Mouse (Mus musculus) adrenal gland, postnatal 10 days (tissue): ENCODE data around the gene Orc4. TPM values are rescaled to one million over a fixed set of nuclear protein-coding genes. Genes with fewer than 3 reads are reported as not detected.
"Not testable (repeated sequence)": the region's sequence is repeated elsewhere in the genome, so short reads cannot be mapped to it uniquely, and the experiment has no call there.

ENCODE experiments used
- DNase-seq: peaks from one replicate; pipeline ENCODE4 v3.0.0; 2021; ENCODE audit warnings: mixed read lengths
- long read RNA-seq, 2 experiments: library from polyadenylated mRNA; stranded (forward); transcript quantifications; one replicate each; pipeline ENCODE4 v2.0.0; 2021
- total RNA-seq, 2 experiments: library from RNA; stranded (reverse); gene quantifications; 2 replicates each; pipeline ENCODE4 v1.2.3; 2021

The Orc4 gene
- 10 to 100 TPM; 42.1 to 58.5 TPM for total RNA-seq
- long read RNA-seq, experiment 1, full-length matches to known transcripts = 26 of 45 reads
- long read RNA-seq, experiment 1, partial matches to known transcripts = 5 of 45 reads
- long read RNA-seq, experiment 1, other reads (novel, unspliced or antisense) = 14 of 45 reads
- long read RNA-seq, experiment 2, full-length matches to known transcripts = 19 of 29 reads
- long read RNA-seq, experiment 2, partial matches to known transcripts = 1 of 29 reads
- long read RNA-seq, experiment 2, other reads (novel, unspliced or antisense) = 9 of 29 reads

DNA sequence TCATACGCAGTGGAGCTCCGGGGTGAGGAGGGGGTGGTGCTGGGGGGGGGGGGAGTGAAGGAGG is at the start of gene Orc4:
TSS of gene Orc4 (minus strand) at position 26 of the 64 bp plus-strand sequence.
- DNase-seq = no peak

DNA sequence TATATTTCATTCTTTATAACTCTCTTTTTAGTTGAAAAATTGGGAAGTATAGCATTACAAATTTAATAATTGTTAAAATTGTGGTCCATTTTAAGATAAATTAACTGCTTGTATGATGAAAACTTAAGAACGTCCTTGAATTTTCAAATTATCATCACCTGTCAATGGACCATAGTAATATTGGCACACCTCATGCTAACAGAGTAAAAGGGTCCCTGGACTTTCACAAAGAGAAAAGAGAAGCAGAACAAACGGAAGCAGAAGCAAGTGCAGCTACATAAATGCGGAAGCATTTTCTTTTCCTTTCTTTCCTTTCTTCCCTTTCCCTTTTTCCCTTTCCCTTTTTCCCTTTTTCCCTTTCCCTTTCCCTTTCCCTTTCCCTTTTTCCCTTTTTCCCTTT is 40.2 kb upstream of the Orc4 start:
- no peak for DNase-seq

DNA sequence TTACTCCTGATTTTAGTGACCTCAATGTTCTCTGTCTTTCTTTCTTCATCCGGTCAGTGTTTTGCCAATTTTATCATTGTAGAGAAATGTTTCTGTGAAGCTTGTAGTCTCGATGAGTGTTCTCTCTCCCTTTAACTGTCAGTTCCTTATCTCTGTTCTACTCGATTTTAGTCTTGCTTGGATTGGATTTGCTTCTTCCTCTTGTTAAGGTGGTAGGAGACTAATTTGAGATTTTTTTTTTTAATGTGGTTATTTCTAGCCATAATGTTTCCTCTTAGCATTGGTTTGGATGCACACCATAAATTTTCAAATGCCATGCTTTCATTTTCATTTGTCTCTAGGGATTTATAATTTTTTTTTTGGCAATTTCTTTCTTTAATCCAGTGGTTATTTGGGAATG is 28.8 kb upstream of the Orc4 start:
- DNase-seq = no peak

DNA sequence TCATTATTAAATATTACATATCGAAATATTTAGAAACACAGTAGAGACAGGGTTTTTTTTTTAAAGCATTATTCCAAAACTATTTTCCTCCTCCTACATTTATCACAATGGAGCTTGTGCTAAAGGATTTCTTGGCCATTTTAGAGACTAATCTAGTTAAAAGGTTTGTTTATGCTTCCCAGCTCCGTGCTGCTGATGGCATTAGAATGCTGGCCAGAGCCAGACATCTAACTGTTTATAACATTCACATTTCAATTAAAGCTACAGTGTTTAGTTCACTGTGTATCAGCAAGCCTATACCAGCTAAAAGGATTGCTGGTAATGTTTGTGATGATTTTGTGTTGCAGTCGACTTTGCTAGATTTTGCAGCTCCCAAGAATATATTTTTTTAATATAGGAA is 6.5 kb upstream of the Orc4 start:
- DNase-seq = no peak

DNA sequence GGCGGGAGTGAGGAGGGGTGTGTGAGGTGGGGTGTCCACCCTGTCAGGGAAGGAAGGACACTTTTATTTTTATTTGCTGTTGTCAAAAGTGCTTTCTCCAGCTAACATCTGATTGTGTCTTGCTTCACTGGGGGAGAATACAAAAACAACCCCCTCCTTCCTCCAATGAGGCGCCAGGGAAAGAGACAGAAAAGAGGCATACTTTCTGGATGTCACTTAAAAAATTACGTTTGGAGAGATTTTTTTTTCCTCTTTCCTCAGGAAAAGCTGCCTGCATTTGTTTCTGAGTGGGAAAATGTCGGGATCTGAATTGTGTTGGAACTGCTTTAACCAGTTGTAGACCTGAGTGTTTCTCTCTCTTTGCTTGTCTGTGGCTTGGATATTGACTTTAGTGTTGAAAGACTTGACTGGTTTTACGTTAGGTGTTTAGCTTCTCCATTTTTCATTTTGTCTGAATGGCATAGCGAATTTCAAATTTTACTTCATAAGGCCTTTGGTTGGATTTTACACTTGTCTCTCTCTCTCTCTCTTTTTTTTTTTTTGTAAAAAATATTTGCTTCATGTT is 321 bp upstream of the Orc4 start:
- peak; percentile 27 for DNase-seq

DNA sequence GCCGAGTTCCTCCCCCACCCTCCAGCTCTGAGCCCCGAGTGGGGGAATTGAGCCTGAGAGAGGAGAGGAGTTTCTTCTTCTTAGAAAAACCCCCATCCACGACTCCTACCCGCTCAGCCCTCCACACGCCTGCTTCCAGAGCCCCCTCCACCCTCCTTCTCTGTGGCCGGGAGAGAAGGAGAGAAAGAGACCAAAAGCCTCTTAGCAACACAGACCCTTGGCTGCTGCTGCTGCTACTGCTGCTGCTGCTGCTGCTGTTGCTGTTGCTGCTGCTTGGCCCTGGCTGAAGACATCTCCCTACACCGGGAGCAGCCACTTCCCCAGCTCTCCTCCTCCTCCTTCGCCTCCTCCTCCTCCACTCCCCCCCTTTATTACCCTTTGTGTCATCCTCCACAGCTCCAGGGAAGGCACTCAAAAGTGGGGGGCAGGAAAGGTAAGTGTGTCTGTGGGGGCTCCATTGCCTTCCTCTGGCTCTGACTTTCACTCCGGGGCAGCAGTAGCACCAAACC is 280 bp downstream of the Orc4 start:
- peak; percentile 55 for DNase-seq

DNA sequence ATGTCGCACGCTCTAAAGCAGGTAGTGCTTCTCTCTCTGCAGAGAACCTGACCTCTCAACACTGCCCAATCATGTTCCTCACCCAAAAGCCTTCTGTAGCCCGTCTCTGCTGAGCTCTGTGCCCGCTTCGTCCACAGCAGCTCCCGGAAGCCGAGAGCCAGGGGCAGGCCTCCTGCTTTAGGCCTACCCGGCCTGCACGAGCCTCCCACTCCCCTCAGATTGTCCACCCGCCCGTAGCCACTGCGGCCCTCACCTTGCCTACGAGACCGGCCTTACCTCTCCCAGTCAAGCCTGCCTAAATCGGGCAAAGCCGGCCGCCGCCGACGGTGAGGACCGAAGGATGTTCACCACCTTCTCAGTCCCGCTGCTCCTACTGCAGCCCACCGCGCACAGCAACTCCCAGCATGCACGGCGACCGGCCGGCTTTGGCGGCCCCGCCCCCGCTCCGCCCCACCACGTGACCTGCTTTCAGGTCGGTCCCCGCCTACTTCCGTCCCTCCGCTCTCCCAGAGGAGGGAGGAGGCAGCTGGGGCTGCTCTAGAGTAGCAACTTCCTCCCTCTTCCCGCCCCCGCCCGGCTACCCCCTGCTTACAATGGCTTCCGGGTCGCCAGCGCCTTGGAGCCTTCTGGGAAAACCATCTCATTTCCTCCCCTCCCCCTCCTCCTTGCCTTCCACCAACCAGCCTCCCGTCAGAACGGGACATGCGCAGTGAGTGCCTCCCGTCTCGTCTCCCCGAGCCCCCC is 1.1 kb downstream of the Orc4 start, which contains the start of gene Mbd5:
TSS of gene Mbd5 (plus strand) at position 668 of the 744 bp plus-strand sequence.
- peak; percentile 100 for DNase-seq

DNA sequence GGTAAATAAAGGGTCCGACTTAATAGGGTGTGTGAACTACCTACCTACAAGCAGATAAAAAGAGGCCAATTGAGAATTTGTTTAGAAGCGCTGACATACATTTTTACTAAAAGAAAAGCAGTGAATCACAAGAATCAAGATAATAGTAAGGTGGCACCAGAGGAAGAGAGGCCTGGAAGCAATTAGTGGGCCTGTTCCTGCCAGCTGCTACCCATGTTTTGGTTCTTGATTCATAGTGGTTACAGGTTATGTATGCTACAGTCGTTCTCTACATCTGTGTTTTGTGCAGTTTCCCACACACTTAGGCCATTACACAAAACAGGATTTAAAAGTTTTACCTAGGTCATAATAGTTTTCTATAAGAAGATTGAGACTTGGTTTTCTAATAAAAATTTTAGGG is 2.3 kb downstream of the Orc4 start:
- no peak for DNase-seq

DNA sequence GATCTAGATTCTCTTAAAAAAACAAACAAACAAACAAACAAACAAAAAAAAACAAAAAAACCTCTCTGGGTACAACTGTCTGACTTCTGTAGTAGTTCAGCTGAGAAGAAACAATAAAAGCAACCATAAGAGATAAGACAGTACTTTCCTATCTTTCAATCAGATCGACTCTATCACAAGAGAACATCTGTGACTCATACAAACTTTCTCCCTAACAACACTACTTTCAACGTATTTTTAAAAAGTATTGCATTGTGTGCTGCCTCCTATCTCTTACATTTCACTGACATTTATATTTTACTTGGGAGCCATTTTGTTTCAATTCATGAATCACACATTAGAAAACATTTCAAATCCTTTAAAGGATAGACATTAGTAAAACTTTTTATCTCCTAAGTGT is 15.0 kb downstream of the Orc4 start:
- no peak for DNase-seq

DNA sequence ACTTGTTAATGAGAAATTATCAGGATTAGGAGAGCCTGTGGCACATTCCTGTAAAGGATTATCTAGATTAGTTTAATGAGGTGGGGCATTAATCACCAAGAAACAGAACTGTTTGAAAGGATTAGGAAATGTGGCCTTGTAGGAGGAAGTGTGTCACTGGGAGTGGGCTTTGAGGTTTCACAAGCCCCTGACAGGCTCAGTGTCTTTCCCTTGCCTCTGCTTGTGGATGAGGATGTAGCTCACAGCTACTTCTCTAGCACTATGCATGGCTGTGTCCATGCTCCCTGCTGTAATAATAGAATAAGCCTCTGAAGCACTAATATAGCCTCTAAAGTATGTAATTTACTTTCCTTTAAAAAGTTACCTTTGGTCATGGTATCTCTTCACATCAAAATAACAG is 34.2 kb downstream of the Orc4 start:
- DNase-seq = no peak

DNA sequence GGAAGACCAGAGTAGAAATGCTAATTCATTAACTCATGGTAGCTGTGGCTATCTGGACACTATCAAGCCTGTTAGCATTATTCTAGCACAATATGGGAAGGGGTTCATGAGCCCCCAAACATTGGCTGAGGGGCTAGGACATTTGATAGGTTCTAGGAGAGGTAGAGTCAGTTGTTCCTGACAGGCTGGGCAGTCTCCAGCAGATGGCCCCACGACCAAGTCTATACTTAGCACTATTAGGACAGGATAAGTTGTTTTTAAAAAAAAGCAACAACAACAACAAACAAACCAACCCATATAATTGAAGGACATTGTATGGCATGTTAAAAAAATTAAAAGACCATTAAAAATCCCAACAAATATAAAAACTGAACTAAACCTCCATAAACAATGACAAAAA is 35.9 kb downstream of the Orc4 start:
- DNase-seq = no peak

DNA sequence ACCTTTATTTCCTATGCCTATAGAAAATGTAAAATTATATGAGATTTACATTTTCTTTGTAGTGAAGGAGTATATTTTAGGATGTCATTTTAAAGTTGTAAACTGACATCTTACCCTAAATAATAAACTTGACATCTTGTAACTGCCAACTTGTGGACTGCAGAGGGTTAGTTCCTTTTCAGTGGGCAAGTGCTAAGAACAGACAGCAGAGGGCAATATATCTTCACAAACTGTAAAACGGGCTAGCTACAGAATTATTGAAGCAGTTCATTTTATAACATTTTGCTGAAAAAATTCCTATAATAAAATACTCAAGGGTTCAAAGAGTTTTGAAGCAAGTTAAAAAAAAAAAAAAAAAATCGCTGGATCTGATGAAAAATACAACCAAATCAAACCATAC is 41.2 kb downstream of the Orc4 start:
- no peak for DNase-seq

DNA sequence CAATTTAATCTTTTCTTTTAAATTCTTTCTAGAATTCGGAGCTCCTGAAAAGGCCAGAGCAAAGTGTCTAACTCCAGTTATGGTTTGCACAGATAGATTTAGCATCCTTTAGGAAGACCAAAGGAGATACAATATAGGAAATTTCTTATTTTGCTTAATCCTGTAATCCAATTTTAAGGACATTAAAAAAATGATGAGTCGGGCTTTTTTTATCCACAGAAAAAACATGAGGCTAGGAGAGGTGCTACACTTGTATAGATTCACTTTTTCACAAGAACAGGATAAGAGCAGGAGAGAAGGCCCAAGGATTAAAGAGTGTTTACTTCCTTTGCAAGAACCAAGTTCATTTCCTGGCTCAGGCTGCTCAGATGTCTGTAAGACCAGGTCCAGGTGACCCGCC is 54.9 kb downstream of the Orc4 start:
- DNase-seq = no peak

DNA sequence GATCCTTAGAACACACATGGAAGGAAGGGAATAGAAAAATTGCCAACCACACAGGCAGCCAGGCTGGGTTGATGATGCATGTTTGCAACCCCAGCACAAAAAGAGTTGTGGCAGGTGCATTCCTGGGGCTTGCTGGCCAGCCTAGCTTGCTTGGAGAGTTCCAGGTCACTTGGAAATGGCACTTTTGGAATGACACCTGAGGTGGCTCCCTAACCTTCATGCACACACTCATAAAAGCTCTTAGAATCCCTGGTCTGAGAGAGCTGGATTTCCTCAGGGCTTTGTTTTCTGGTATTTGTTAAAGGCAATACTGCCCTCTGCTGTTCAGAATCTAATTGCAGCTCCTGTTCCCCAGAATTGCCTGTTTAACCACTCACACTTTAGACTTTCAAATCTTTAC is 64.1 kb downstream of the Orc4 start:
- peak; percentile 65 for DNase-seq

DNA sequence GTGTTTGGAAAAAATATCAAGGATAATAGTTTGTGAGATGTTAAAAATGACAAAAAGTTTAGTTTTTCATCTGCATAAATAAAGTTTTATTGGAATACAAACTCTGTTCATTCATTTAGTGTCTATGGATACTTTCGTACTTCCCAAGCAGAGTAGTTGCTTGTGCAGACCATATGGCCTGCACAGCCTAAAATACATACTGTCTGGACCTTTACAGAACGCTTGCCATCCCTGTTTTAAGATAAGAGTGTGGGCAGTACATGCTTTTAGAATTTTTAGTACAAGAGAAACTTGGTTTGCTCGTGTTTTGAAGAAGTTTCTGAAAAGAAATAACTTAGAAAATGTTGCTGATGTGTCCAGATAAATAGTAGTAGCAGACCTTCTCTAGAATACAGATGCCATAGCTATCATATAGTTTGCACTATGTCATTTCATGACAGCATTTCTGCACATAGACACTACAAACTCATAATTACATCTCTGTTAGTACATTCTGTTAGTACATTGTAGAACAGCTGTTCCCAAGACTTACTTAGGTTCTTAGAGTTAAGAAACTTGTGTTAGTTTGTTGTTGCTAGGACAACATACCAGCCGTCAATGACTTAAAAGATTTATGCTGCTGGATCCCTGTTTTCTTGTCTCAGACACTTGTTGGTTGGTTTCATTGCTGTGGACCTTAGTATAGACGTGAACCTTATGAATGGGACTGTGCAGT is 81.7 kb downstream of the Orc4 start:
- no peak for DNase-seq

DNA sequence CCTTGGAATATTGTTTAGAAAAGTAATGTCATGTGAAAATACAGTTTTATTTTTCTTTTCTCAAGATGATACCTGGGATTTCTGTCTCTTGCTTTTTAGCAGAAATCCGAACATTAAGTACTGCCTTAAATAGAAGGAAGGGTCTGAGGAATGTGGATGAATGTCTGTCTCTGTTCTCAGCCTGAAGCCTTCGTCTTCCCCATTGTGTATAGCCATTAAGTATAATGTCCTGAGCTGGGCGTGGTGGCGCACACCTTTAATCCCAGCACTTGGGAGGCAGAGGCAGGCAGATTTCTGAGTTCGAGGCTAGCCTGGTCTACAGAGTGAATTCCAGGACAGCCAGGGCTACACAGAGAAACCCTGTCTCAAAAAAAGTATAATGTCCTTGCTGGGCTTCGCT is 84.5 kb downstream of the Orc4 start:
- DNase-seq = not testable (repeated sequence)

Other genes with a start within 250 kb of the Orc4 start
- gene Acvr2a, start 136.2 kb downstream of the Orc4 start, total RNA-seq = 10 to 100 TPM; 18.6 to 21.1 TPM
- gene Mbd5, start 769 bp downstream of the Orc4 start, total RNA-seq = 10 to 100 TPM; 42.2 to 44.1 TPM